Mouse (Mus musculus) layer of hippocampus, adult 2 months (tissue): ENCODE results near the gene Gpc6. TPM values are rescaled to one million over a fixed set of nuclear protein-coding genes. Genes with fewer than 3 reads are reported as not detected.

Experiments
- DNase-seq, 2 experiments: peaks; one replicate each; pipeline ENCODE4 v3.0.0; 2022; ENCODE audit warnings: low spot score in 2 of 2
- H3K27ac ChIP-seq: fragments of 200-600 bp; 2 replicates; pipeline ENCODE4 v1.8.1; 2022
- H3K4me3 ChIP-seq: fragments of 200-600 bp; 2 replicates; pipeline ENCODE4 v1.8.1; 2022; ENCODE audit warnings: mild to moderate bottlenecking
- CTCF ChIP-seq: fragments of 200-600 bp; conservative IDR thresholded peaks from 2 replicates; pipeline ENCODE4 v1.8.1; 2022; ENCODE audit warnings: antibody characterized with exemption, mild to moderate bottlenecking, moderate library complexity
- total RNA-seq, 2 experiments: library from RNA; stranded (reverse); gene quantifications; 2 replicates each; pipeline ENCODE4 v1.2.3; 2021

Gpc6 gene
- total RNA-seq, 2 experiments from 2014 or later, result 10.5 to 10.6 TPM

DNA sequence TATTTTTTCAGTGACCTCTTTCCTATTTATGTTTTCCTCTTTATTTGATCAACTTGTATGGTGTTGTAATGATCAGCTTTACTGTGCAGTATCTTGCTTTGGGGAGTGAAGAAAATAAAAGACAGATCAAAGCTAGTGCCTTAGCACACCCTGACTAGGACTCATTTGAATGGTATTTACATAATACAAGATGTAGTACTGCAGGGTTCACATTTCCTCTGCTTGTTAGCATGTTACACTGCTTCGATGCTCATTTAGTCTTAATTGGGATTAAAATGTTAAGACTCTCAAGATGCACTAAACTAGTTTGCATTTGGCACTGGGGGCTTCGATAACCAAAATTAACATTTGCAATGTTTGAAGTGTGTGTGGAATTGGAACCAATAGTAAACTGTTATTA is 803.6 kb downstream of the Gpc6 start:
- H3K4me3 ChIP-seq, result no peak overlapping the region
- no peak overlapping the region for H3K27ac ChIP-seq
- DNase-seq, result no peak
- no peak for TF ChIP-seq CTCF

DNA sequence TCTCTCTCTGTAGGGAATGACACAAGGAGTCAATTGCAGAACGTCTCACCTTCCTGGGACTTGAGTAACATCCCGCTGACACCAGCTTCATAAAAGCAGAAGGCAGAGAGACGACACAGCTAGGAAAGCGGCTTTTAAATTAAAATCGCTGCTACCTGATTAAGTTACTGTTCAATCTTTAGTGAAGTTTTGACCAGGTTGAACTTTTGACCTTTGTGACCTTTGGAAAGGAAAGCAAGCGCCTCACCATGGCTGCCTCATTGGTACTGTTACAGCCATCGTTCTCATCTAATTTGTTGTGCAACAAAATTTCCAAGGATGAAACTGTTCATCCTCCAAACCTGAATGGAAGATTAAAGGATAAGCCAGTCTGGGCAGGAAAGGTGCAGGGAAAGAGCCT is 830.1 kb downstream of the Gpc6 start:
- Histone ChIP-seq H3K4me3 (no peak overlapping the region), H3K27ac (no peak overlapping the region)
- DNase-seq, result no peak
- no peak for TF ChIP-seq CTCF

DNA sequence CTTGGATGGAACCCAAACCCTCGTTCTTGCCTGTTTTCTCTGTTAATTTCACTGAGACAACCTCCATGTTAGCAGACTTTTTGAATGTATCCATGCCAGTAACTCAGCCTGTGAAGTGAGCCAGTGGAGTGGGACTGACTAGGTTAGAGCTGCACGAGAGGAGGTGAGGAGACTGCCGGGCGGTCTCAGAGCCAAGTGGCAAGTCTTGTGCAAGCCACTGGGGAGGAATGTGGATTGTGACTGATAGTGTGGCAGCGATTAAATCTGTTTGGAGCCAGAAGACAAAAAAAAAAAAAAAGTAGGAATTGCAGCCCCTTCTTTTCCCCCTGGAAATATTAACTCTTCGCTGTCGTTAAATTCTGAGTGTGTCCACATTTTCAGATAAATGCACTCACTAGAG is 831.4 kb downstream of the Gpc6 start:
- DNase-seq, result no peak
- Histone ChIP-seq H3K27ac (no peak overlapping the region), H3K4me3 (no peak overlapping the region)
- TF ChIP-seq CTCF, result no peak

DNA sequence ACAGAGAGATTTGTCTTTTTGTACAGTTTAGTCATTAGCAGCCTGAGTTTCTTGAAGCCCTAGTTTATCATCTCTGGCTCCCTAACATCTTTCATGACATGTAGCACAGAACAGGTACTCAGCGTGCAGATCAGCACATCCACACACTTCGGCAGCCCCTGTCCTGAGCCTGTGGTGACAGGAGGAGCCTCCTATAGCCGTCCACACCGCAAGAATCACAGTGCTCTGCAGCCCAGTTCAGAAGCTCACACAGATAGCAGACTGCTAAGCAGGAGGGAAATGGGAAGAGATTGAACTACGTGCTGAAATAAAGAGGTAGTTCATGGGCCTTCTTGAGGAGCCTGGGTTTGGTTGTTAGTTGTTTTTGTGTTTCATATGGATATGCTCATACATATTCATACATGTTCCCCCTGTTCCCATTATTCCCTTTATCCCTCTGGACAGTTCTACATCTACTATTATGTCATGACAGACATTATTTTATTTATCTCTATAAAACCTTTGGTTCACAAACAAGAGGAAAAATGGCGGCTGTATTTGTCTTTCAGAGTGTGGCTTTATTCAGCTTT is 832.8 kb downstream of the Gpc6 start:
- Histone ChIP-seq H3K4me3 (no peak overlapping the region), H3K27ac (no peak overlapping the region)
- TF ChIP-seq CTCF, result no peak
- DNase-seq, result no peak

DNA sequence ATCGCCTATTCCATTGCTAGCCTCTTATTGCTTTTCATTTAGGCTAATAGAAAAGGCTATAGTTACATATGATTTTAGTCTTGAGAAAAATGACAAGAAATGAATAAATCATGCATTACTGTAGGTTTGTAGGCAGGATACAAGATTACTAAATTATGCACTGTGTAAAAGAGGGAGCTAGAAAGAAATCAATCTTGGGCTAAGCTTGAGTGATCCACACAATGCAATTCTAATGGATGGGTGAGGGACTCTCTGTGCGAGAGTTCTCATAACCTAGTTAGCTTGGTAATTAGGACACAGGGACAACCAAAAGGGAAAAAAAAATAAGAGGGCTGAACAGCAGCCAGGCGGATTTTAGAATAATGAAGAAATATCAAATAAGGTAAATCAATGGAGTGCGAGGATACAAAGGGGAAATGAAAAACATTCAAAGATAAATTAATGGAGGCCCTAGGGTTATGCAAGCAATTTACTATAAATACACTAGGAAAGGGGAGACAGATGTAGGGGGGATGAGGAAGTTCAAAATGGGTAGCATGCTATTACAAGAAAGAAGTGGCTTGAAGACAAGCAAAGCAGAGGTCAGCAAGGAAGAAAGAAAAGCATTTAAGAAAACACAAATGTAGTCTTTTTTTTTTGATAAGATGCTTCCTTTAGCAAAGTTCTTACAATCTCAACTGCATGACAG is 835.9 kb downstream of the Gpc6 start:
- Histone ChIP-seq H3K27ac (no peak overlapping the region), H3K4me3 (no peak overlapping the region)
- DNase-seq, result no peak
- no peak for TF ChIP-seq CTCF

DNA sequence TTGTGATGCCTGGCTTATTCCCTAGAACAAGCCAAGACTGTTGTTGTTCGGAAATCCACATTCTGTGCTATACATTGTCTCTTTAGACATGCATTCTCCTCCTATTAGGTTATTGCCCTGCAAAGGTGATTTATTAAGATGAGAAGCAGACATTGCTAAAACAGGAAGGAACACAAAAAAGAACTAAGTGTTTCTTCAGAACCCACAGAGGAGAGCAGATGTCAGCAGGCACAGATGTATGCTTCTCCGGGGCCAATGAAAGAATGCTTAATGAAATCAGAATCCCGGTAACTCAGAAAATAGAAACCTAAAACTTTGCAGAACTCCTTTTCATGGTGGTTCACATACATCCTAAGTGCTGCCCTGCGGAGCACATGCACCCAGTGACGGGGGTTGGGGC is 837.8 kb downstream of the Gpc6 start:
- TF ChIP-seq CTCF, result no peak
- Histone ChIP-seq H3K27ac (no peak overlapping the region), H3K4me3 (no peak overlapping the region)
- no peak for DNase-seq

DNA sequence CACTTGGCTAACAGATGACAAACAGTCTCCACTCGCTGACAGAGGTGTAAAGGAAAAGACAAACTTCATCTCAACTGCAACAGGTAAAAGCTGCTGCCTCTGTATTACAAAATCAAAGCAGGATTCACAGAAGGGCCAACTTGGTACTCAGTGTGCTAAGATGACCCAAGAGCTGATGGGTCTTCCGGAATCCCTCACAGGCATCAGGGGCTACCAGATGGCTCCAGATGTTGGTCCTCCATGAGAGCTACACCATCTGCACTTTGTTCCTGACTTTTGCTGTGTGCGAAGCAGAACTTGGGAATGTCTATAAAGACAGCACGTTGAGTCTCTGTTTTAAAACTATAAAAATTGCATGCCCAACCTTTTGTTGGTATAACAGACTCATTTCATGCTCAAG is 842.7 kb downstream of the Gpc6 start:
- Histone ChIP-seq H3K27ac (no peak overlapping the region), H3K4me3 (no peak overlapping the region)
- no peak for TF ChIP-seq CTCF
- no peak for DNase-seq

DNA sequence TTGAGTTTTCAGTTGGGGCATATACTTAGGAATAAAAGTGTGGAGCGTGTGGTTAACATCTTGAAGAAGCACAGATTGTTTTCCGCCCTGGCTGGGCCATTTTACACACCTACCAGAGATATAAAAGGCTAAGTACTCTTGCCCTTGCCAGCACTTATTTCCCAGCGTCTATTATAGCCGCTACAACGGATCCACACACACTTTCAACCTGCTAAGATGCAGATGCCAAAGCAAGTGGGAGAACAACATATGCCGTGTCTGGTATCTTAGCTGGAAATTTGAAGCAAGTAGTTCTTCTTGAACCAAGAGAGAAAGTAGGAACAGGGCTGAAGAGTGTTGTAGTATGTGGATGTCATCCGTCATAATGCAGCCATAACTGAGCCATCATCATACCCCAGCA is 843.6 kb downstream of the Gpc6 start:
- peak in 1 of 2 experiments; percentile 11 for DNase-seq
- Histone ChIP-seq H3K27ac (no peak overlapping the region), H3K4me3 (no peak overlapping the region)
- TF ChIP-seq CTCF, result no peak

DNA sequence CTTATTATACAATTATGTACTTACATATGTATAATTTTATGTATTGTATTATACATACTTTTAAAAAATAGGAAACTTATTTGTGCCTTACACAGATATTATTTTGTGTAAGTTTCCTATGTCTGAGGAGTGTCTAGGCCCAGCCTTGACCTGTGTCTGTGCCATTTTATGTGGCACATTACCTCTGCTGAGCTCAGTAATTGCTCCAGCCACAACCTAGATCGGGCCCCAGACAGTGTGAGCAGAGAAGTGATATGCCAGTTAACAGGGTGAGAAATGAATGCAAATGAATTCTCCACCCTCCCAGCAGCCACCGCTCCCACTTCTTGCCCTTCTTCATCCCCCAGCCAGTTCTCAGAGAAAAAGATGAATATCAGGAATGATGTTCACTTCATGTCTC is 848.3 kb downstream of the Gpc6 start:
- DNase-seq, result no peak
- no peak for TF ChIP-seq CTCF
- Histone ChIP-seq H3K27ac (no peak overlapping the region), H3K4me3 (no peak overlapping the region)

DNA sequence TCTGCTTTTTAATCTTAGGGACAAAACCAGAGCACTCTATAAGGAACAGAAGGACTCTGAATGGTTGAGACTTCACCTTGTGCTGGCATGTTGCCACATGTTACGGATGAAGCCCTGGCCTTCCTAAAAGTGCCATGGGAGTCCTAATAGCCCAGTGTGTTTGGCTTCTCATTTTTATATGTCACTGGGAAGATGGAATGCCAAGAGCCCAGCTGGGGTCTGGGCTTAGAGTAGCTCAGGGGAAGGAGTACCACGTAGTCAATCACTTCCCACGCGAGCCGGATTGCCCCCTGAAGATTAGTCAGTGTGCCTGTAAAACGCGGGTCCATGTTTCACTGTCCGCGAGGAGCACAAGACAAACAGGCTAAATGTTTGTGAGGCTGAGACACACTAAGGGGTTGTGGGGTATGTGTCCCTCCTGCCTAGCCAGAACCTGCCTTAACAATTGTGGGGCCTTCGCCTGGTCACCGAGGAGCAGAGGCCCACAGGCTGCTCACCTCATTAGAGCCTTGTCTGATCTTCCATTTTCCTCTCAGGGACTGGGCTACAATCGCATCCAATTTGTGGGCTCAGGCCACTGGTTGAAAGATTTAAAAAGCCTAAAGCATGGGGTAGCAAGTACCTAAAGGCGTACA is 852.9 kb downstream of the Gpc6 start:
- no peak for DNase-seq
- no peak for TF ChIP-seq CTCF
- Histone ChIP-seq H3K27ac (no peak overlapping the region), H3K4me3 (no peak overlapping the region)

DNA sequence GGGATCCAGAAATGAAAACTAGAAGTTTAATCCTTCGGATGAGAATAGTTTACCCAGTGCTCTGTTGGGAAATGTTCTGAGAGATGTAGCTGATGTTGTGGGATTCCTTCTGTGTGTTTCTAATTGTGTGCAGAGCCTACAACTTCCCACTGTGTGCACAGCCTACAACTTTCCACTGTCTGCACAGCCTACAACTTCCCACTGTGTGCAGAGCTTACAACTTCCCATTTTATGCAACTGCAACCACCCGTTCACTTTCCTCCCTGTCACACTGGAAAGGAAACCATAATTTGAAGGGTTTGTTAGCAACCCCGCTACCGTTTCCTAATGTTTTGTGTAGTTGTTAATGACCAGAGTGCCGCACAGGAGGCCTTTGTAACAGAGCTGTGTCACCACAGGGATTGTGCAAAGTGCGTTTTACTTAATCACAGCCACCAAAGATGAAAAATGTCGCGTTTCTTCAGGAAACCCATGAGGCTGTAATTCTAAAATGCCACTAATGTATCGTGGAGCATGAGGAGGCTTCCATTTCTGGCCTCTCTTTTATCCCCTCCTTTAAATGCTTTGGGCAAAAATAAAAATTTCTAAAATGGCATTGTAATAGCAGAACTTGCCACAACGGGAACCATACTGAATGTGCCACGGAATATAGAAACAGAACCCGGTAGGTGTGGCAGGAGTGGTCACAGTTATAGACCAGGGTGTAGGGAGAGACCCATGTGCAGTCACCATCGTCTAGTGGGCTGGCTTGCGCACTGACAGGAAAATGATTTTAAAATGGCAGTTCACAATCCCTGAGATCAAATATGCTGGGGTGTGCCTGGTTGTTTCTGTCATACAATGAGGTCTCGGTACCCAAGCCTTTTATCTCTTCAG is 853.7 kb downstream of the Gpc6 start:
- H3K4me3 ChIP-seq, result no peak overlapping the region
- no peak overlapping the region for H3K27ac ChIP-seq
- no peak for TF ChIP-seq CTCF
- no peak for DNase-seq

DNA sequence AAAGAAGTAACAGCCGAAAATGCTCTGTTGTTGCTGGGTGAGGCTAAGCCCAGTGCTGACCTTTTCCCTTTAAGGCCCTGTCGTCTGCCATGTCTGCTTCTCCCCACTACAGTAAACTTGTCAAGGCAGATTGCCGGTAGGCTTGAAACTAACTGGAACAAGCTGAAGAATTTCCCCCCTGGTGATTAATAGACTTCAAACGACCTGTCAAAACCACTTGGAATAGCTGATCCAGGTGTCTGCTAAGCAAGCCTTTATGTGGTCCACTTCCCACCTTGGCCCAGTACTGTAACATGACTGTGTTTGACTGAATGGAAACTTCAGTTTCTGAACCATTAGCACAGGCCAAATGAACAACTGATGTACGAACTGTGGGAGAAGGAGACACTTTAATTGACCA is 856.6 kb downstream of the Gpc6 start:
- Histone ChIP-seq H3K4me3 (no peak overlapping the region), H3K27ac (no peak overlapping the region)
- no peak for TF ChIP-seq CTCF
- no peak for DNase-seq

DNA sequence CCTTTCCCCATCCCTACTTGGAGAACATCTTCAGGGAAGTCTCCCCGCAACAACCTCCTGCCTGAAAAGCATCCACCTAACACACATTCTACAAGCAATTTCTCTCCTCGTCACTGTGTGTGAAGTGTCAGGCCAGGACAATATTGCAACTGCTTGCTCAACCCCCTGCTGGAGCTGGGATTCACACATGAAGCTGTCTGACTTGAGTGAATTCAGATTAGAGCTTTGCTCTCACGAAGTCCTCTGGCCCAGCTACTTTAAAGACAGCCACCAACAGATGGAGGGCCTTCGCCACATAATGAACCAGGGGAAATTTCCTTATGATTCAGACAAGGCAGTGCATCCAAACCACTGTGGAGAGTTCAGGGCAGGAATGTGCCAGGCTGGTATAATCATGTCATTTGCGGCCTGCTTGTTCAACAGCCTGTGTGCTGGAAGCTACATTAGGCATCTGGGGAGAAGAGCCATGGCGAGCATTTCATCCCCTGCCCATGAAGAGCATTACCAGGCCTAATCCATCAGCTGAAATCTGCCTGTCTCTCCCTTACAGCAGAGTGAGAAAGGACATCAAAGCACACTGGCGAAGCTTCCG is 858.7 kb downstream of the Gpc6 start:
- DNase-seq, result no peak
- Histone ChIP-seq H3K27ac (no peak overlapping the region), H3K4me3 (no peak overlapping the region)
- TF ChIP-seq CTCF, result no peak
